Mouse (Mus musculus) heart, adult 2 months (tissue): ENCODE results near the gene Cdk9.

Source experiments
- CTCF ChIP-seq: fragments of 200-600 bp; IDR thresholded peaks from 2 replicates; pipeline ENCODE4 v1.8.1; 2022; ENCODE audit warnings: antibody characterized with exemption, mild to moderate bottlenecking, moderate library complexity
- EP300 ChIP-seq: fragments of 200-500 bp; IDR thresholded peaks from 2 replicates; pipeline ENCODE4 v1.6.1; 2011; ENCODE audit warnings: low read depth, low read length, control low read depth; ENCODE audit not compliant: insufficient read depth

DNA sequence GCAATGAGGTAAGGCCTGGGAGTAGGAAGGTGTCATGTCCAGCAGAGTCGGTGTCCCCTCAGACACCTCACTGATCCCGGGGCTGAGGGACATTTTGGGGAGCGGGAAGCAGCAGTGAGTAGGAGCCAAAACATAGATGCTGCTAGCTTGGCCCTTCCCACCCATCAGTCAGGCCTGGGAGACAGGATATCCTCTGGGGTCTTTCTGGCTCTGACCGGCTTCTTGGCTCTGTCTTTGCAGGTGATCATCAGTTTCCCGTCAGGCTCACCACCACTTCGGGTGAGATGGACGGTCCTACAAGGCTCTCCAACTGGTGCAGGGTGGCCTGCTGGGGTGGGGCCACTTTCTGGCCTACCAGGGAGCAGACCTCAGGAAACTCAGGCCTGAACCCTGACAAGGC lies 35.2 kb downstream of the Cdk9 start:
- TF ChIP-seq EP300 (no peak), CTCF (no peak)
